Mouse (Mus musculus) ovary, postnatal 14 days (tissue): ENCODE results near the gene Sin3a.
A peak's percentile ranks its signal among the peaks of the same experiment; 100 is the strongest.

Source experiments
- DNase-seq: peaks from one replicate; pipeline ENCODE4 v3.0.0; 2022; ENCODE audit warnings: low spot score

Sin3a gene

GRCm38 (mm10) chr9:57137777-57138176, 65.9 kb downstream of the Sin3a start:
- no peak for DNase-seq

- no peak for DNase-seq
Measured at GRCm38 (mm10) chr9:57138507-57138906, 66.7 kb downstream of the Sin3a start.

DNA sequence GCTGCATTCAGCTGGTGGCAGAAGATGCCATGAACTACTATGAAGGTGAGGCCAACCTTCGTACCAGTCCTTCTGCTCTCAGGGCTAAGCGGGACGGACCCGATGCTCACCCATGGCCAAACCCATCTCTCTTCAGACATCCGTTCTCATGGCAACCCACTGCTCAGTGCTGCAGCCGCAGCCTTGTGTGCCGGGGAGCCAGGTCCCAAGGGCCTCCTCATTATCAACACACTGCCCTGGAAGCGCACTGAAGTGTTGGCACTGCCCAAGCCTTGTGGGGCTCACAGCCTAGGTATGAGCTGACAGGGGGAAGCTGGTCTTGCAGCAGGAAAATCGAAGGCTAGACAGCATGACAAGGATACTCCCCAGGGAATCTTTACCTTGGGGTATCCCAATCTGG, 67.3 kb downstream of the Sin3a start:
- no peak for DNase-seq

- DNase-seq, result no peak
Measured at GRCm38 (mm10) chr9:57139571-57139970, 67.7 kb downstream of the Sin3a start.

DNA sequence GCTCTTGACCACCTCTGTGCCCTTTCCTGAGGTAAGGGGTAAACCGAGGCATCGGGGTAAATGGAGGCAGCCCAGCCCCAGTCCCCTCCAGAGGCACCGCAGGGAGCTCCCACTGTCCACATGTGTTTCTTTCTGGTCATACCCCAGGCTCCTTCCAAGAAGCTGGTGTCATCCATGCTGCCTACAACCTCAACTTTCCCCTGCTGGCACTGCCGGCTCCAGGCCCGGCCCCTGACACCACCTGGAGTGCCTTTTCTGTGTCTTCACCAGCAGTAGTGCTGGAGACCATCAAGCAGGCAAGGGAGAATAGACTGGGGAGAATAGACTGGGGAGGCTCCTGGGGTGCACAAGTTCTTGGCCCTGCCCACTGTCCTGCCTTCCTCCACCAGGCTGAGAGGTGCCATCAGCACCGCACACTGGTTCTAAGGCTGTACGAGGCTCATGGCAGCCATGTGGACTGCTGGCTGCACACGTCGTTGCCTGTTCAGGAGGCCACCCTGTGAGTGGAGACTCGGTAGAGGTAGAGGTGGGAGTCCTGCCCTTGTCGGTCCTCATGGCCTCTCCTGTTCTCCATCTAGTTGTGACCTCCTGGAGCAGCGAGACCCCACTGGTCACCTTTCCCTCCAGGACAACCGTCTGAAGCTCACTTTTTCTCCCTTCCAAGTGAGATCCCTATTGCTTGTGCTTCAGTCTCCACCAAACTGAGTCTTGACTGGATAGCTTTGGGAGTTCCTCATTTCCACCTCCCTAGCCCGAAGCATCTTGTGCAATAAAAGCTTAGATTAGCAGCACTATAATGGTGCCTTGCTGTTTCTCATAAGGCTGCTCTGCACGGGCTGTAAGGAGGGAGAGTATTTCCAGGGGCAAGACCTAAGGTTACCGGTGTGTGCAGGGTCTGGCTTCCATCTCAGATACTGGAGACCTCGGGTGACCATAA, 69.8 kb downstream of the Sin3a start:
- no peak for DNase-seq

DNA sequence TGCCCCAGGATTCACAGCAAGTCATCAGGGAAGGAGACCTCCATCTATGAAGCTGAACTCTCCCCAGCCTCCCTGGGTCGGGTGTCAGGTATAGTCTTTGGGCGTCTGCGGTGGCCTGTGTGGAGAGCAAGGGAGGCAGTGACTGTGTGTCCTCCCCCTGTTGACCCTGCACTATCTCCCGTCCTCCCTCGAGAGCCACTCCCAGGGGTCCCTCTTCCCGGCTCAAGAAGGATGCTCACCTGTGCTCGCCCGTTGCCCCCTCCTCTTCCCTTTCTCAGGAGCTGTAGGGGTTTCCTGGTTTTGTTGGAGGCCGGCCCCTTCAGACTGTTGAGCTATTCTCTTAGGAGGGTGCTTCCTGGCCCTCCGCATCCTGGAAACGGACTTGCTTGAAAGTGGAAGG, 71.4 kb downstream of the Sin3a start:
- DNase-seq, result no peak

GRCm38 (mm10) chr9:57144830-57145229, 73.0 kb downstream of the Sin3a start:
- DNase-seq, result no peak

DNA sequence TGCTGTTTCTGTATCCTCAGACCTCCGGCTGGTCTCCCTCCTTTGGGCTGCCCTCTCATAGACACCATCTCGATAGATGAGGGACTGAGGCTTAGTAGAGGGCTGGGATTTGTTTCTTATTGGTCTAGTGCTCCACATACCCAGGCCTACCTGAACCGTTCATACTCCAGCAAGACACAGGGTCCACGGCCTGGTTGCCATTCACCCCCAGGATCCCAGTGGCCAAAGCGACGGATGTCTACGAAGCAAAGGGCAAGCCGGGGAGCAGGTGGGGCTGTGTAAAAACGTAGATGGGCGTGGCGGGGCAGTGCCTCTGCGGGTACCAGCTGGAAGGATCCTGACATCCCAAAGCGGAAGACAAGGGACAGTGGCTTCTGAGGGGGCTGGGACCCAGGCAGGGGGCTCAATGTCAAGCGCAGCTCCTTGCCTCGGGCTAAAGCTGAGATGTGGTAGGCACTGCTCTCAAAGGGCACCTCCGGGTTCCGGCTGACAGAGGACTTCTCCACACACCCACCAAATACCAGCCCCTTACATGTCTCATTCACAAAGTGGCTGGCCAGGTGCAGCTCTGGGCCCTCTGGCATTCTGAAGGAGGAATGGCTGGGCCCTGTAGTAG, 74.7 kb downstream of the Sin3a start:
- no peak for DNase-seq

DNA sequence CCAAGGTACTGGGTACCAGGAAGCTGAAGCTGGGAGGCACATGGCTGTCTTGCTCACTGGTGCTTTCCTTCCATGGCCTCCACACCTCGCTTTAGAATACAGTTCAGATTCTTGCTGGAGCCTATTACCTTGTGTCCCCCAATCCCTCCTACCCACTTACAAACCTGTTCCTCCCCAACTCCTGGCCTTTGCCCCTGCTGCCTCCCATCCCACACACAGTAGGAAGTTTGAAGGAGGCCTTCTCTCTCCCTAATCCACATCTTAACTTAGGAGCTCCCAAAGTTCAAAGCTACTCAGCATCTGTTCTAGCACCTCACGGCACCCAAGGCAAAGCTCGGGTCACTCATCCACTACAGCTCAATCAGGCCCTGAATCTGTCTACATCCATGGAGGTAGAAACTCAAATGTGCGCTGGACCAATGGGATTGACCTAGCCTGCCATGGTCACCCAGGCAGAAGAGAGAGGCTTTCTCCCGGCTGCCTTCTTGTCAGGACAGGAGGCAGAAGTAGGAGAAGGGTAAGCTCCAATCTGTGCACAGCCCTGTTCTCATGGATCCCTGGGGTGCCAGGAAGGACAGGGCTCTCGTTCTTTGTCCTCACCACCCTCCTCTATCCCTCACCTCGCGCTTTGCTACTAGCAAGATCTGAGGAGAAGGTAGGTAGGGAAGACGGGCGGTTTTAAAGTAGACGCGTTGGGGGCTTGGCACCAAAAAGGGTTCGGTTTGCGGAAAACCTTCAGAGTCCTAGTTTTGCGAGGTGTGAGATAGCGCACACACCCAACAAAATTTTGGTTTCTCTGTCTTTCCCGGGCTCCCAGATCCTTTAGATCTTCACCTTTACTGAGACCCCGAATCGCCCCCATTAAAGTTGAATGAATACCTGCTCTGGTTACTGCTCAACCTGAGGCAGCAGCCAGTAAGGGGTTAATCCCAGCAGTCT, 75.6 kb downstream of the Sin3a start:
- DNase-seq, result no peak

GRCm38 (mm10) chr9:57148144-57148878, 76.5 kb downstream of the Sin3a start, which contains the start of gene Neil1:
TSS of gene Neil1 (minus strand) at chr9:57148305.
- peak; percentile 62 for DNase-seq

- DNase-seq, result no peak
Measured at GRCm38 (mm10) chr9:57149021-57149420, 77.2 kb downstream of the Sin3a start.

DNA sequence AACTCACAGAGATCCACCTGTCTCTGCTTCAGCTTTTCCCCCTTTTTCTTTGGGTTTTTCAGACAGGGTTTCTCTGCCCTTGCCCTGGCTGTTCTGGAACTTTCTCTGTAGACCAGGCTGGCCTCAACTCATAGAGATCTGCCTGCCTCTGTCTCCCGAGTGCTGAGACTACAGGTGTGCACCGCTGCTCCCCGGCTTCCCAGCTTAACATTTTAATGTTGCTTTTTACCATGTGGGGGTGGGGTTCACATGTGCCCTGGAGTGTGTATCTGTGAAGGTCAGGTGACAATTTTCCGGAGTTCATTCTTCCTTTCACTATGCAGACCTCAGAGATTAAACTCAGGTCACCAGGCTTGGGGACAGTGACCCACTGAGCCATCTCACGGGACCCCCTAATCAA, 78.4 kb downstream of the Sin3a start:
- DNase-seq, result no peak

GRCm38 (mm10) chr9:57152331-57152730, 80.5 kb downstream of the Sin3a start:
- no peak for DNase-seq

- DNase-seq, result no peak
Measured at GRCm38 (mm10) chr9:57156383-57156782, 84.5 kb downstream of the Sin3a start.

DNA sequence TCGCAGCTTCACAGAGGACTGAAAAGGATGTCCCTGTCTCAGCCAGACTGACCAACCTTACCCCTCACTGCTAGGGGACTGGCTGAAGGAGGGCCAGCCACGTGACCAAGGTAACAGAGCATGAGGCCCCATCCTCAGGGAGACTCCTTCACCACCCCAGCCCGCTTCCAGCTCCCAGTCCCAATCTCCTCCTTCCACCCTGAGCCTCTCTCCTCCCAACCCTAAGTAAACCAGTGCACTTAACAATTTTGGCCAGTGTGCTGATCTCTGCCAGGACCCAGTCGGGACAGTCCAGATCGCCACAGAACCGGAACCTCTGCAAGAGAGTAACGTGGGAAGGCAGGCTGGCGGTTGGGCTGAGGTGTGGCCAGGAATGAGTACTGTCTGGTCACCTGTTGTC, 85.0 kb downstream of the Sin3a start:
- DNase-seq, result no peak

DNA sequence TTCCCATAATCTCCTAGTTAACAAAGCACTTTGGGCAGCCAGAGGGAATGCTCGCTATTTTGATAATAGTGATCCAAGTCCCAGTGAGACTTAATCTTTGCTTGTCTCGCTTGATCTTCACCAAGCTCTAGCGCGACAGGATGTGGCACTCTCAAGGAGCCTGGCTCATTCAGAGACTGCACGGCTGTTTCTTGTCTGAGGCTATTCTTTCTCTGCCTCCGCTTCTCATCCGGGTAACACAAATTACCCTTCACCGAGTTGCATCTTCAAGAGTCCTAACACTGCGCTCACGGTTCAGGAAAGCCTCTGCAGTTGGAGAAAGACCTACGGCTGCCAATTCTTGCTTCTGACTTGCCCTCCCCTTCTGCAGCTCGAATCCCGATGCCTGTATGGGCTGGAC, 85.7 kb downstream of the Sin3a start:
- no peak for DNase-seq

- peak; percentile 89 for DNase-seq
Measured at GRCm38 (mm10) chr9:57158013-57158470, 86.2 kb downstream of the Sin3a start, which contains the start of gene Commd4. TSS of gene Commd4 (minus strand) at chr9:57158331.

GRCm38 (mm10) chr9:57158506-57158905, 86.7 kb downstream of the Sin3a start:
- no peak for DNase-seq

- no peak for DNase-seq
Measured at GRCm38 (mm10) chr9:57162496-57162895, 90.7 kb downstream of the Sin3a start.

- DNase-seq, result no peak
Measured at GRCm38 (mm10) chr9:57163137-57163536, 91.3 kb downstream of the Sin3a start.

DNA sequence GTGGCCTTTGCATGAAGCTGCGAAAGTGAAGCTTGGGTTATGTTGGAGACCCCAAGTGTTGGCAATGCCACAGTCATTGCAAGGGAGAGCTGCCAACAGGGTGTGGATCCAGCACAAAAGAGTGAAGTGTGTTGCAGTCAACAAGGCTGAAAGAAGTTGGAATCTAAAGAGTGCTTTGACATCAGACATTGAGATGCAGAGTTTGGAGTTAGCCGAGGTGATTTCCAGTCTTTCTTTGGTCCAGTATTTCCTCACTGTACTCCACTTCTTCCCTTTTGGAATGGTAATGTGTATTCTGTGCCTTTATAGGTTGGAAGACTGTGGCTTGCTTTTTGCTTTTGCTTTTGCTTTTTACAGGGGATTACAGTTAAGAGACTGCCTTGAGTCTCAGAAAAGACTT, 94.3 kb downstream of the Sin3a start:
- no peak for DNase-seq
